ENCODE assay signal across 5 mouse cellular contexts in the genomic region with DNA sequence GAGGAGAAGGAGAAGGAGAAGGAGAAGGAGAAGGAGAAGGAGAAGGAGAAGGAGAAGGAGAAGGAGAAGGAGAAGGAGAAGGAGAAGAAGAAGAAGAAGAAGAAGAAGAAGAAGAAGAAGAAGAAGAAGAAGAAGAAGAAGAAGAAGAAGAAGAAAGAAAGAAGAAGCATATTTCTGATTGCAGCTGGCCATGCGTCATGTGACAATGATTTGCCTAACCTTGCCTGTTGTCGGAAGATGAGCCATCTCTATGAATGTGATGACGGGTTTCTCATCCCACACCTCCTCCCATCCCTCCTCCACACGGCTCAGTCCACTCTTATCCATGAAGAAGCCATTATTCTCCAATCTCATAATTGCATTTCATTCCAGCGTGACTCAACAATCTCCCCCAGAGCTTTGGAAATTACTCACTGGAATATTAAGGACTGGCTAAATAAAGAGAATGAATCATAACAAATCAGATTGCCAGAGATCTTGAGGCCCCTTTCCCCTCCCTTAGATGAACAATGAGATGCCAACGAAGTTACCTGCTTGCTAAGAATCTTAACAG. TPM values are rescaled to one million over a fixed set of nuclear protein-coding genes. Genes with fewer than 3 reads are reported as not detected.
"Had no signal": no experiment of that assay in that cellular context is flagged by ENCODE, and none has a peak within 500 bp of the region (broad histone marks: within the 10 kb centered on the region; RNA-seq: fewer than 3 reads in every experiment).

No protein-coding gene starts in this region.

RNA-seq across cellular contexts. Expression of a gene that starts 21.9 kb away (rescaled TPM):
- total RNA-seq: monocyte, adult 5-6 weeks had no signal
- polyA plus RNA-seq: limb, embryonic 12.5 days; macrophage; midbrain, embryonic 11.5 days; neural tube, embryonic 13.5 days had no signal
